Mouse (Mus musculus) frontal cortex, adult 2 months (tissue): ENCODE results near the gene Sh3bp4. TPM values are rescaled to one million over a fixed set of nuclear protein-coding genes. Genes with fewer than 3 reads are reported as not detected.

Experiments used
- DNase-seq, 2 experiments: peaks; one replicate each; pipeline ENCODE4 v3.0.0; 2022; ENCODE audit warnings: low spot score in 1 of 2; ENCODE audit errors: extremely low spot score in 1 of 2
- polyA plus RNA-seq: library from polyadenylated mRNA; depleted of rRNA; stranded (reverse); fragments of >200 nt; gene quantifications from 2 replicates; pipeline ENCODE4 v1.2.3, GENCODE M21; 2012

The Sh3bp4 gene
- polyA plus RNA-seq, 1 experiment, result 20.6 TPM

- no peak for DNase-seq
These were observed 701 bp downstream of the Sh3bp4 start for GRCm38 (mm10) chr1:89070871-89071361.

- DNase-seq, result no peak
These were observed 1.3 kb downstream of the Sh3bp4 start for GRCm38 (mm10) chr1:89071371-89072142.

- DNase-seq, result no peak
These were observed 2.2 kb downstream of the Sh3bp4 start for GRCm38 (mm10) chr1:89072143-89072990.

GRCm38 (mm10) chr1:89073291-89073846, 3.2 kb downstream of the Sh3bp4 start:
- no peak for DNase-seq

- no peak for DNase-seq
These were observed 4.5 kb downstream of the Sh3bp4 start for GRCm38 (mm10) chr1:89074678-89075077.

- no peak for DNase-seq
These were observed 4.9 kb downstream of the Sh3bp4 start for GRCm38 (mm10) chr1:89075120-89075519.

- DNase-seq, result no peak
These were observed 6.6 kb downstream of the Sh3bp4 start for GRCm38 (mm10) chr1:89076777-89077176.

GRCm38 (mm10) chr1:89078240-89078639, 8.0 kb downstream of the Sh3bp4 start:
- DNase-seq, result no peak

GRCm38 (mm10) chr1:89078730-89079129, 8.5 kb downstream of the Sh3bp4 start:
- DNase-seq, result no peak

GRCm38 (mm10) chr1:89079239-89079638, 9.0 kb downstream of the Sh3bp4 start:
- no peak for DNase-seq

GRCm38 (mm10) chr1:89080371-89080770, 10.2 kb downstream of the Sh3bp4 start:
- DNase-seq, result no peak

- no peak for DNase-seq
These were observed 10.6 kb downstream of the Sh3bp4 start for GRCm38 (mm10) chr1:89080795-89081194.

- no peak for DNase-seq
These were observed 11.2 kb downstream of the Sh3bp4 start for GRCm38 (mm10) chr1:89081371-89081770.

GRCm38 (mm10) chr1:89082171-89082882, 12.1 kb downstream of the Sh3bp4 start:
- DNase-seq, result no peak

- no peak for DNase-seq
These were observed 16.4 kb downstream of the Sh3bp4 start for GRCm38 (mm10) chr1:89086575-89087153.

GRCm38 (mm10) chr1:89088144-89088543, 17.9 kb downstream of the Sh3bp4 start:
- DNase-seq, result no peak

GRCm38 (mm10) chr1:89088748-89089288, 18.6 kb downstream of the Sh3bp4 start:
- DNase-seq, result no peak

GRCm38 (mm10) chr1:89089821-89090600, 19.8 kb downstream of the Sh3bp4 start:
- DNase-seq, result no peak

GRCm38 (mm10) chr1:89090676-89091075, 20.5 kb downstream of the Sh3bp4 start:
- no peak for DNase-seq
